9 mouse cellular contexts compared by ENCODE assay signal in genomic region chr13:112770528-112771328, GRCm38 (mm10). TPM values are rescaled to one million over a fixed set of nuclear protein-coding genes. Genes with fewer than 3 reads are reported as not detected.
DNase-seq lines count a peak whose midpoint lies in the region; ATAC-seq and TF ChIP-seq lines count a peak whose summit lies in the region.
"Had no signal": no experiment of that assay in that cellular context is flagged by ENCODE, and none has a peak within 500 bp of the region (broad histone marks: within the 10 kb centered on the region; RNA-seq: fewer than 3 reads in every experiment).

No protein-coding gene starts in this region.

- DNase-seq in frontal cortex, postnatal 25 days (ENCODE audit: low spot score in 2 of 2): no peak
- DNase-seq in WW6 (ENCODE audit: low read depth, low spot score): peak; percentile 86
- DNase-seq in limb, embryonic 14.5 days (ENCODE audit: low spot score): peak; percentile 59
- DNase-seq in skeletal muscle tissue, adult 2 months (ENCODE audit: low read depth, low spot score): peak; percentile 85
- DNase-seq in layer of hippocampus, adult 8-10 months (ENCODE audit: low spot score in 2 of 2): no peak
- DNase-seq in left cerebral cortex, adult 18-20 months (ENCODE audit: low spot score in 2 of 2): no peak

- peak overlapping the region; percentile 68 for H3K27ac ChIP-seq in heart, embryonic 11.5 days (ENCODE audit: low read depth, low read length)
- H3K27ac ChIP-seq in limb, embryonic 14.5 days (replicated peaks; ENCODE audit: low read depth, low read length): peak overlapping the region; percentile 53

- H3K4me3 ChIP-seq in heart, embryonic 11.5 days (ENCODE audit: low read depth, low read length): no peak overlapping the region
- no peak overlapping the region for H3K4me3 ChIP-seq in limb, embryonic 14.5 days (replicated peaks; ENCODE audit: low read length)

- TF ChIP-seq POLR2A in limb, embryonic 14.5 days (IDR thresholded peaks at IDR 0.05; ENCODE audit: borderline replicate concordance, extremely low read depth, insufficient read depth, insufficient read length): no peak

- H3K9me3 ChIP-seq in heart, embryonic 11.5 days (replicated peaks; ENCODE audit: control insufficient read depth, low read length): peaks cover 8% of the 10 kb centered on the region
- peaks cover 8% of the 10 kb centered on the region; the same call in 1 of the 2 replicates for H3K9me3 ChIP-seq in limb, embryonic 14.5 days (ENCODE audit: control insufficient read depth, low read length)

- peaks cover 11% of the 10 kb centered on the region; the same call in 1 of the 2 replicates for H3K4me1 ChIP-seq in heart, embryonic 11.5 days (ENCODE audit: control insufficient read depth, insufficient read depth, low read length)
- H3K4me1 ChIP-seq in limb, embryonic 14.5 days (ENCODE audit: control insufficient read depth, insufficient read depth, low read length): peaks cover 14% of the 10 kb centered on the region

- no peak overlapping the region for H3K9ac ChIP-seq in heart, embryonic 11.5 days (ENCODE audit: low read depth, low read length)
- no peak overlapping the region for H3K9ac ChIP-seq in limb, embryonic 14.5 days (ENCODE audit: low read depth, low read length, severe bottlenecking)

- peak overlapping the region; percentile 19 for H3K4me2 ChIP-seq in heart, embryonic 11.5 days
- 0 out of 2 replicates have a peak overlapping the region, but pooled peaks have one; percentile 23 for H3K4me2 ChIP-seq in limb, embryonic 14.5 days (replicated peaks; ENCODE audit: low read depth, low read length, severe bottlenecking)

- ATAC-seq in frontal cortex, adult (ENCODE audit: low TSS enrichment): peak; percentile 41
- peak; percentile 49; the same call in 1 of the 2 replicates for ATAC-seq in heart, embryonic 11.5 days (replicated peaks; ENCODE audit: insufficient number of reproducible peaks, low FRiP score, low TSS enrichment)
- ATAC-seq in limb, embryonic 14.5 days (ENCODE audit: low FRiP score, low read depth): peak; percentile 74

- H3K27me3 ChIP-seq in heart, embryonic 11.5 days (ENCODE audit: control insufficient read depth, insufficient read depth, low read length): no peaks in the 10 kb centered on the region
- H3K27me3 ChIP-seq in limb, embryonic 14.5 days (ENCODE audit: control insufficient read depth, insufficient read depth, low read length): no peaks in the 10 kb centered on the region
- H3K27me3 ChIP-seq: CH12.LX had no signal

- 38% methylated on average over 11 of the region's 11 CpGs for WGBS in heart, embryonic 11.5 days (ENCODE audit: insufficient replicate concordance)
- WGBS in limb, embryonic 14.5 days: 45% methylated on average over 11 of the region's 11 CpGs

- H3K36me3 ChIP-seq in heart, embryonic 11.5 days (ENCODE audit: control insufficient read depth, insufficient read depth, low read length): no peaks in the 10 kb centered on the region
- no peaks in the 10 kb centered on the region for H3K36me3 ChIP-seq in limb, embryonic 14.5 days (ENCODE audit: control insufficient read depth, insufficient read depth, low read length)

RNA-seq across cellular contexts. Expression of gene Plpp1, which starts 29.9 kb away (rescaled TPM):
- polyA plus RNA-seq in heart, embryonic 11.5 days (2014; fragmentation: Nextera tagmentation; extraction: Ambion mirVana): 37.3 and 41.7 TPM in 2 replicates
- 48.8 and 52.9 TPM in 2 replicates for polyA plus RNA-seq in limb, embryonic 14.5 days (2012; rRNA removed)
- 66.0 and 70.9 TPM in 2 replicates for polyA plus RNA-seq in limb, embryonic 14.5 days (2014; fragmentation: Nextera tagmentation; extraction: Ambion mirVana)
- total RNA-seq in layer of hippocampus, adult 8-10 months (2022): 10 to 100 TPM; 26.0 to 29.0 (median 28.6) TPM
- 10 to 100 TPM; 26.7 to 33.7 TPM for total RNA-seq in left cerebral cortex, adult 18-20 months (2021)

Comparison
In these comparisons a context has a peak if more than half of its experiments do, and no peak if none do; other contexts are left out.
1. DNase-seq: peak in WW6 (single experiment), limb, embryonic 14.5 days (single experiment) and skeletal muscle tissue, adult 2 months (single experiment); none in frontal cortex, postnatal 25 days (0 of 2), layer of hippocampus, adult 8-10 months (0 of 2) and left cerebral cortex, adult 18-20 months (0 of 2).
2. Peak in every context shown above with its lines, with median percentiles within 50 percentile points of each other: ATAC-seq.